Mouse (Mus musculus): ENCODE measurements around the gene Nlgn2. TPM values are rescaled to one million over a fixed set of nuclear protein-coding genes. Genes with fewer than 3 reads are reported as not detected.
"Not testable (repeated sequence)": the region's sequence is repeated elsewhere in the genome, so short reads cannot be mapped to it uniquely, and the experiment has no call there.

Nlgn2 gene
- total RNA-seq, 2 experiments from 2014 or later = 14.4 to 22.3 TPM

DNA sequence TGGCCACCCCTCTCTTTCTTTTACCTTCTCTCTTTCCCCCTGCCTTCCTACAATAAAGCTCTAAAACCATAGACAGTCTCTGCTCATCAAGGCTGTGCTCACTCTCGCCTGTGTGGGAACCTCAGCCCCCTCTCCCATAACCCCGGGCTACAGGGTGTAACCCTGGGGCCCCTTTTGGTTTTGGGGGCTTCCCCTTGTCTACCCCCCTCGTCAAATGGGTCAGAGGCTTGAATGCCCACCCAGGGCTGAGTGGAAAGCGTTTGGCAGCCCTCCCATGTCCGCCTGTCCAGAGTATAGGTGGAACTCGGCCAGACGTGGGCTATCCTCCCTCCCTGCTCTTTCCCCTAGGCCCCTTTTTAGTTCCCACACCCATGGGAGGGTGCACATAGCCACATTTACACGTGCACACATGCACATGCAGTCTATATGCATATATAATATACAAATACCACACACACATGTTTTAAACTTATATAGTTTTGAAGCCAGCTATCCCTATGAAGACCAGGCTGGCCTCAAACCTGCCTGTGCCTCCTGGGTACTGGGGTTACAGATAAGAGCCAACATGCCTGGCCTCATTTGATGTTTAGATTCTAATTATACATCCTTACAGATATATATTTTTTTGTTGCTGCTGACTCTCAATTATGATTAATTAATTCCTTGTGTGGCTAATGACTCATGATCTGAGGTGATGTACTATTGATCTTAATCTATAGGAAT is 26.7 kb upstream of the Nlgn2 start:
- no peak for DNase-seq

DNA sequence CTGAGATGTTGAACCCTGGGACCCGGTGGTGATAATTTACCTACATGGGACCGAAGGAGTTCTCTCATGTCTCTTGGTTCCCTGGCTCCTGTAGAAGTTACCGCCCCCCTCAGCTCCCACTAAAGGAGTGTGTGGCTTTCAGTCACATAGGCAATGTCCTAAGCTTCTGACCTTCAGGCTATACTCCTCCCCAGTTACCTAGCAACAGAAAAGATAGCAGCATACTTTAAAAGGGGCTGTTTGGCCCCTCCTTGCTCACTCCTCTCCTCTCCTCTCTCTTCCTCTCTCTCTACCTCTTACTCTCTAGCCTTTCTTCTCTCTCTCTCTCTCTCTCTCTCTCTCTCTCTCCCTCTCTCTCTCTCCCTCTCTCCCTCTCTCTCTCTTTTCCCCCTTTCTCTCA is 26.1 kb upstream of the Nlgn2 start:
- DNase-seq = not testable (repeated sequence)

DNA sequence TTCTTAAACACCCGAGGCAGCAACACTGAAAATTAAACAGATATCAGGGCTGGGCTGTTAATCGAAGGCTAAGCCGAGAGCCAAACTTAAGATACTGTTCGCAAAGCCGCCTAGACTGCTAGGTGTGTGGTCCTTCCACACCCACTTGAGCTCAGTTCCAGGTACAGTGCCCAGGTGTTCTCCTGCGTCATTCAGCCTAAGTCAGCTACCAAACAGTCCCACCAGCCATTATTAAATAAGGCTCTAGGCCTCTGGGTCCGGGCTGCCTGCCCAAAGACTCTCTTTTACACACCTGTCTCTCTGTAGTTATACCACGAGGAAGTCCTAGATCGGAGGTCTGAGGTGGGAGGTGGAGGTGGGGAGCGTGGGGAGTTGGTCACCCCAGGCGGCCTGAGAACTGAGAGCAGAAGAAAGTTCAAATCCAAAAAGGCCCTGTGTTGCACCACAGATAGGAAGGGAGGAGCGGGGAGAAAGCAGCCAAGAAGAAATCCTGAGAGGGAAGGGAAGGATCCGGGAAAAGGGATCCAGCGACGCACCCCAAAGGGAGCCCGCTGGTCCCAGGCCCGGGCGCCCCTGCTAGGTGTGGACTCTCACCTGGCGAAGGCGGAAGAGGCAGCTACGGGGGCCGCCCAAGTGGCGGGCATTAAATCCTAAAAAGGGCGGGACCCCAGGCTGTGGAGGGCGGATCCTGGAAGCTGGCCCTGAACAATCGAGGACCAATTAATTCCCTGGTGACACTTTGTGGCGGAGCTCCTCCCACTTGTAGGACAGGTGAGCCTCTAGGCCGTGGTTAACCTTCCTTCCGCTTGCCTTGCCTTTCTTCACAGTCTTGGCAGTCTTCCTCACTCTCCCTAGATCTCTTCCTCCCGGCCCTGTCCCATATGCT is 20.8 kb upstream of the Nlgn2 start, which contains the start of gene Tnk1:
Tnk1 (minus strand) TSS at position 618 of the 886 bp plus-strand sequence.
- DNase-seq = no peak

DNA sequence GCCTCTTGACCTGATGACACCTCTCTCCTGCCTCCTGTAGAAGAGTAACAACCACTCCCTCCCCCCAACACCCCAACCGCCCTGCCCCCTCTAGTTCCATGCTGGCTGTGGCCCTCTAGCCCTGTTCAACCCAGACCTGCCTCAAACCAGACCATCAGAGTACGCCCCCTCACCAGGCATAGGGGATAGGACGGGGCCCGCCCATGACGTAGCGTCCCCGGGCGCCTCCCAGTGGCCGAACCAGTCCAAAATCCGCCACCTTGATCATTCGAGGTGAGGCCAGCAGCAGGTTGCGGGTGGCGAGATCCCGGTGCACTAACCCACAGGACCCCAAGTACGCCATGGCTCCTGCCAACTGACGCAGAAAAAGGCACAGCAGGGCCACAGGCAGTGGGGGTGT is 17.8 kb upstream of the Nlgn2 start:
- DNase-seq = peak; percentile 38 to 77

DNA sequence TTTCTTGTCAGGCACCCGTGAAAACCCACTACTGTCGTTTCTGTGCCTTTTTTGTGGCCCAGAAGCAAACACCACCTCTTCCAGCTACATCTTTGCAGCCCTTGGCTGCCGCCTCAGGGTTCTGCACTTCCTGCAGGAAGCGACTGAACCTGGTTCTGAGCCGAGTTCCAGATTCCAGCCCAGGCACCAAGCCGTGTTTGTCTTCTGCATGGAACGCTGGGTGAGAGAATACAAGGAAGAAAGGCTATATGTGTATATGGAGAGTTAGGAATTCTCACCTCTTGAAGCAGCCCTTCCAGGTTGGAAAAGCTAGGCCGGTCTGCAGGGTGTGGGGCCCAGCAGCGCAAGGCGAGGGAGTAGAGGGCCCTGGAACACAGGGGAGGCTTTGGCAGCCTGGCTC is 17.1 kb upstream of the Nlgn2 start:
- DNase-seq = no peak

DNA sequence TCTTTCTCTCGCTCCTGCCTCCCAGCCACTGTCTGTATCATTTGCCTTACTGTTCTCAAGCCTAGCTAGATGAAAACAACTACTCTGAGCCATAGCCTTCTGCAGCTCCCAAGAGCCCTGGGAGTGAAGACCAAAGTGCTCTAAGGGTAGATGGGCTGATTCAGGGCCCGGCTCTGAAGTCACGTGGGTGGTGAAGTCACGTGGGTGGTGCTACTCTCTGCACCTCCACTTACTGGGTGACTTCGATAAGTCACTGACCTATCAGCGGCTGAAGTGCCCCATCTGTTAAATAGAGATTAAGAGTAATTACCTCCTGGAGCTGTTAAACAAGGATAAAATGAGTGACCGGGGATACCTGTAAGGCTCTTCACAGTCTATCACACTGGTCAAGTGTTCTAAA is 16.4 kb upstream of the Nlgn2 start:
- peak; percentile 44 to 52 for DNase-seq

DNA sequence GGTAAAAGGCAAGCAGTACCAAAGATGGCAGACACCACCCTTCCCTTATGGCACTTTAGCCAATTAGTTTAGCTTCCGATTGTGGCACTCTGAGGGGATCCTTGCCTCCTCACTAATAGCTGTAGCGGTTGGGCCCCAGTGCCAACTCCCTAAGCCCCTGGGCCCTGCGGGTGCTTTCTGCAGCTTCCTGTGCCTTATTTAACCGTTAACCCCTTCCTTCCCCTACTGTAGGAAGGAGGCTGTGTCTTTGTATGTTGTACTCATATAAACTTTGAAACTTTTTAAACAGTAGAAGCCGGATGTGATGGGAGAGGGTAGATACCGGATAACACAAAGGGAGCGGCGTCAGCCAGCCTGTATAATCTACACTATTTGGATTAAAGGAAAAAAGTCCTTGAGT is 13.2 kb upstream of the Nlgn2 start:
- DNase-seq = no peak

DNA sequence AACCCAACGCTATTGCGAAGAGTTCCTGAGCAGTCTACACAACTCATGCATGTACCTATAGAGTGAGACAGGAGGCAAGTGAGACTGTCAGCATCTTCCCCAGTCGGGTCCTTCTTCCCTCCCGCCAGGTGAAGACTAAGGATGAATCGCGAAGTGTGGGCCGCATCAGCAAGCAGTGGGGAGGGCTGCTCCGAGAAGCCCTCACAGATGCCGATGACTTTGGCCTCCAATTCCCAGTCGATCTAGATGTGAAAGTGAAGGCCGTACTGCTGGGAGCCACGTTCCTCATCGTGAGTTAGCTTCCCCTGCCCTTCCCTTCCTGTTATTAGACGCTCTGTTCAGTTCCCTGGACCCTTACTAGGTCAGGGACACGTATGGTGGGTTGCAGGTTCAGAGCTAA is 12.3 kb upstream of the Nlgn2 start:
- DNase-seq = peak; percentile 22 to 32

DNA sequence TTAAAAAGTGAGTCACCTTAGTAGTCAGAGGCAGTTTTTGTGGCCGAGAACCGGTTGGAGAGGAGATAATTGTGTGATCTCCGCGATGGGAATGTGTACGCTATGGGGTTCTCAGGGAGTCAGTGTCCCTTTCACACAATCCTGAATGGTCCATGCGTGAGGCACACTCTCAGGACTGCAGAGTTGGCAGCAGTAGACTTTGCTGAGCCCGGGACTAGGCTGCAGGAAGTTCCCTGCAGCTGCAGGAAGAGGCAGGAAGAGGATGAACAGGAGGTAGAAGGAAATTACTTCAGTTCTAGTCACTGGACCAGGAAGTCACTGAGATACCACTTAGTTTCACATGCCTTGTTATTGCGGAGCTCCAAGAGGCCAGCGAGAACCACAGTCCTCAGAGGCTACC is 11.5 kb upstream of the Nlgn2 start:
- no peak for DNase-seq

DNA sequence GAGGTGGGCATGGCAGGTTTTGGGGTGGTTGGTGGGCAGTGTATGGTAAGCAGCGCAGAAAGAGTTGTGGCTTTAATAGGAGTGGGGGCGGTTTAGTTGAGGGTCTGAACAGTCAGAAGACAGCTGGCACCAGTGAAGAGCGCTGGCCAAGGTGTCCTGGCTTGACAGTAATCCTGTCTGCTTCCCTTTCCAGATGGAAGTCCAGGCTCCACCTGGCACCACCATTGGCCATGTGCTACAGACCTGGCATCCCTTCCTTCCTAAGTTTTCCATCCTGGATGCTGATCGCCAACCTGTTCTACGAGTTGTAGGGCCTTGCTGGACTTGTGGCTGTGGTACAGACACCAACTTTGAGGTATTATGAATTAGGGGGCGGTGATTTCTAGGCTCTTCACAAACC is 10.4 kb upstream of the Nlgn2 start:
- DNase-seq = no peak

DNA sequence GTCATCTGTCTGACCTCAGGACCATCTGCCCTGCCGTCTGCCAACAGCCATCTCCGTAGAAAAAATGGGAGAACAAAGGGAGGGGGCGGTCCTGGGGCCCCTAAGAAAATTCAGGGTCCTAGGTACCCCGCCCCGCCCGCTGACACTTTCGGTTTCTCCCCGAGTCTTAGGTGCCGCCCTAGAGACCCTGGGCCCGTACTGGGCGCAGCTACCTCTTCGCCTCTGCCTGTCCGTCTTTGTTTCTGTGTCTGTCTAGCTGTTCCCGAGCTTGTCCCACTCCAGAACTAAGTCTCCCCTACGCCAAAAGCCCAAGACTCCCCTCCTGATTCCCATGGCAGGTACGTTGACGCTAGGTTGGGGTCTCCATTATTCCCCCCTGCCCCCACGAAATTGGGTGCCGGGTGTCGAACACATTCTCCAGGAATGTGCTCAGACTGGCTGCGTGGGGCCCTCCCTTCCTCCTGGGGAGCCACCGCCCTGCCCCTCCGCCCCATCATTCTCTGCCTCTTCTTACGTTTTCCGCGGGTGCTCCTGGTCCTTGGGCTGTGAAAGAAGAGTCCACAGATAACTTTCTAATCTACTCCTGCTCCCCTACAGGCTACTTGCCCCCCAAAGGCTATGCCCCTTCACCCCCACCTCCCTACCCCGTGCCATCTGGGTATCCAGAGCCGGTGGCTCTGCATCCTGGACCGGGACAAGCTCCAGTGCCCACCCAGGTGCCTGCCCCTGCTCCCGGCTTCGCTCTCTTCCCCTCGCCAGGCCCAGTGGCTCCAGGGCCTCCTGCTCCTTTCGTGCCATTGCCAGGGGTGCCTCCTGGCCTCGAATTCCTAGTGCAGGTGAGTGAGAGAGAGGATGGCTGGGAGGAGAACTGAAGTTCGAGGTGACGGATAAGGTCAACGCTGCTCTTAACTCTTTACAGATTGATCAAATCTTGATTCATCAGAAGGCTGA is 9.4 kb upstream of the Nlgn2 start:
- peak; percentile 31 to 38 for DNase-seq

DNA sequence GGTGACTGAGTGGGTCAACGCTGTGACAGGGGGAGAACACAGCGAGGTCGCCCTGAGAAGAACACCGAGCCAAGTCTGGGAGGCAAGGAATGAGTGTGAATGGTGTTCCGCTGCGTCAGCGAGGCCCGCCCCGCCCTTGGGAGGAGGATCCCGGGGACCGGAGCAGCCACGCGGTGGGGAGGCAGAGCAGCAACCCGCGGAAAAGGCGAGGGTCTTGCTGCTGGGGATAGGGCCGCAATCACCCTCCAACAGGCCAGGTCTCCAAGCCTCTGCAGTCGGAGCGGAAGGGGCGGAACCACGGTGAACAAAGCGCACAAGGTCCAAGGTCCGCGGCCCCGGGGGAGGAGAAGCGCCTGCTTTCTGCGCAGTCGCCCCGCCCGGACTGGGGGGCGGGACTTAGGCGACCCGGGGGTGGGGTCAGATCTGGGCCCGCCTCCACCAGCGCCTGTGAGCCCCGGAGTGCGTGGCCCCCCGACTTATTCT is 8.7 kb upstream of the Nlgn2 start, which contains the start of gene Plscr3:
Plscr3 (plus strand) TSS at position 179 of the 483 bp plus-strand sequence.
- peak; percentile 93 to 97 for DNase-seq

DNA sequence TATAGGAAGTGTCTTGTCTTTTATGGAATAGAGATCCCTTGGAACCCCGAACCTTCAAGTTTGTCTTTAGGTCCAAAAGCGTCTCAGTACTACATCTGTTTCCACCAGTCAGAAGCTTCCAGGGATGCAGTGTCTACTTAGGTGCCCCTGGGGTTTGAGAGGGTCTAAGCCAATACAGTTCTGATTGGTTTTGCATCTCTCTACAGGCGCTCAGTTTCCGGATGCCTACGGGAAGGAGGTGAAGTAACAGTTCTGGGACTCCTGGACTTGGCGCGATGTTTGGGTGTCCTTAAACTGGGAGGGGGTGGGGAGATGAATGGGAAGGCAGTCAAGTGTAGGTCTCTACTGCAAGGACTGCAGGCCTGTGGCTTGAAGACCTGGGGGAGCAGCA is 1.1 kb upstream of the Nlgn2 start:
- peak in 1 of 2 experiments; percentile 37 for DNase-seq

DNA sequence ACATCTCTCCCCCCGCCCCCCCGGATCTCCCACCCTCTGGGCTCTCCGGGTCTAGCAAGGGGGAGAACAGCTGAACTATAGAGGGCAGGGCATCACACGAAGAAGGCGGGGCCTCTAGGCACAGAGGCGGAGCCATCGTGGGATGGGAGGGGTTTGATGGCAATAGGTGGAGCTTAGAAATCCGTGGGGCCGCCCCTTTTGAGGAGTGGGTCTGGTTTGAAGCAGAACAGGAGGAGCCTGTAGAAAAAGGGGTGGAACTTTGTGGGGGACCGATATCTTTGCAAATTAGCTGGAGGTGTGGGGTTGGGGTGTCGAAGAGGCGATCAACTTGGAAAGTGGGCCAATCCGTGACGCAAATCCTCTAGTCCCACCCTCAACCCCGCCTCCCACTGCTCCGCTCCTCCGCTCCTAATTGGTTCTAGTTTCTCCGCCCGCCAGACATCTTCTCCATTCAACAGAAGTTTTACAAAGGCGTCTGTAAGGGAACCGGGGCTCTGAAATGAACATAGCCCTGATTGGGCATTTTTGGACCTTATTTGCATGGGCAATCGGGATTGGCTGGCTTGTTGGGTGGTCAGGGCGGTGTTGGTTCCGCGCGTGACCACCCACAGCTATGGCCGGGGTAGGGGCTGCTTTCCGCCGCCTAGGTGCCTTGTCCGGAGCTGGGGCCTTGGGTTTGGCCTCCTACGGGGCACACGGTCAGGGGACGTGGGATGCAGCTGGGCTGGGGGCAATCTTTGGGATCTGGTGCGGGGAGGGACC is 549 bp upstream of the Nlgn2 start, which contains the start of gene Tmem256:
Tmem256 (plus strand) TSS at position 563 of the 762 bp plus-strand sequence.
- peak; percentile 93 to 95 for DNase-seq

DNA sequence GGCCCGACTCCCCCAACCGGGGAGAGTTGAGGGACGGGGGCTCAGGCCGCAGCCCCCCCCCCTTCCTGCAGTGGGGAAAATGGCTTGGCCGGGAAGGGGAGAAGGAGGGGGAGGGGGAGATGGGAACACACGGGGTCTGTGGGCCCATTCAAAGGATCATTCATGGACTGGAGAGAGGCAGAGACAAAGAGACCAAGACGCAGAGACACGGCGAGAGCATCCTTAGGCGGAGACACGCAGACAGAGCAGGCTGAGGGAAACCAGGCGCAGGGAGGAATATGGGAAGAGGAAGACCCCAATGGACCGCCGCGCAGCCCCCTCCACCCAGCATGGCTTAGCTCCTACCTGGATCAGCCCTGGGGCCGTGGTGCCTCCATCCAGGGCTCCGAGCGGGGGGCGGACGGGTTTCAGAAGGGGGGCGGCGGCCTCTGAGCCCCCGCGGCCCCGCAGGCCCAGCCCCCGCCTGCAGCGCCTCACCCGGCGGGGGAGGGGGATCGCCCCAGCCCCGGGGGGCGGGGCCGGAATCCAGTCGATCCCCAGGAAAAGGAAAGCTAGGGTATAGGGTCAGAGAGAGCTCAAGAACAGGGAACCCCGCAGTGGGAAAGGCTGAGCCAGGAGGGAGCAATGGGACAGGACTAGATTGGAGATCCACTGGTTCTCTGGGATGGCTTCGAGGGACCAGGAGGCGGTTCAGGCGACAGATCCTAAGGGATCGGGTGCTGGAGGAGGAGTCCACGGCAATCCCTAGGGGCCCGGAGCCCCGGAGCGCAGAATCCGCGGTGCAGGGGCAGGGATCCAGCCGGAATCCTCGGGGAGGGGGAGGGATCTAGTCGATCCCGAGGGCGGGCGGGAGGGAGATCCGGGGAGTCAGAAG is 644 bp downstream of the Nlgn2 start:
- peak; percentile 20 to 64 for DNase-seq

DNA sequence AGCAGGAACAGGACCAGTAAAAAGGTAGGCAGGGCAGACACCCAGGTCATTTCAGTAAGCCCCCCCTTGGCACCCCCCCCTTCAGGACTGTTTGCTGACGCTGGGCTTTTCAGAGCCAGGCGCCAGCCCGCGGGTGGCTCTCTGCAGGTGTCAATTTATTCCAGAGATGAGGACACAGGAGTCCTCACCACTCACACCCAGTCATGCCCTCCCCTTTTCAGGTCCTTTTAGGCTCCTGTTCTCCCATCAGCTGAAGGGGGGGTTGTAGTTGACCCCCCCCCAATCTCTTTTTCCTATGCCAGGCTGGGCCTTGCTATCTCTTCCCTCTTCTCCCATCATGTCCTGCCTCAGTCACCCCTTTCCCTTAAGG is 1.6 kb downstream of the Nlgn2 start:
- no peak for DNase-seq

DNA sequence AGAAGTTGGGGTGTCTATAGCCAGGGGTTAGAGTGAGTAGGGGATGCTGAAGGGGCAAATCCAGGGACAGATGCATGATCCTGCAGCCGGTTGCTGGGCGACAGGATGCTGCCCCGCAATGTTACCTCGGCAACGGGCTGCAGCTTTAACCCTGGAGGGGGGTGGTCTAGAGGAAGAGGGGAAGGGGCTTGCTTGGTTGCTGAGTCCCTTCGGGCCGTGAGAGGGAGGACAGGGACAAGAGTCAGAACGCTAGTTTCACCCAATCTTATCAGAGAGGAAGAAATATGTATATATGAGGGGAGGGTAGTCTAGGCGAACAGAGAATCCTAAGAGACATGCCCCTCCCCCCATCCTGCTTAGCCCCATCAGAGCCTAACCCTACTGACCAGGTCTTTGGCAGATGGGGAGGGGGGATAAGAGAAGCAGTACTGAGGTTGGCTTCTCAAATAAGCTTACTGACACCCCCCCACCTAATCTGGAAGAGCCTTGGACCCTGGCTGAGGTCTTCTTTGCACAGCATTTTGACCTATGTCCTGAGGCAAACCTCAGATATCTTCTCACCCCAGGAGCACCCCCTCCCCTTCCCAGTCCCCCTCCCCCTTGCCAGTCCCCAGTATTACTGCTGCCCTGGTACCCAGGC is 2.1 kb downstream of the Nlgn2 start:
- no peak for DNase-seq

DNA sequence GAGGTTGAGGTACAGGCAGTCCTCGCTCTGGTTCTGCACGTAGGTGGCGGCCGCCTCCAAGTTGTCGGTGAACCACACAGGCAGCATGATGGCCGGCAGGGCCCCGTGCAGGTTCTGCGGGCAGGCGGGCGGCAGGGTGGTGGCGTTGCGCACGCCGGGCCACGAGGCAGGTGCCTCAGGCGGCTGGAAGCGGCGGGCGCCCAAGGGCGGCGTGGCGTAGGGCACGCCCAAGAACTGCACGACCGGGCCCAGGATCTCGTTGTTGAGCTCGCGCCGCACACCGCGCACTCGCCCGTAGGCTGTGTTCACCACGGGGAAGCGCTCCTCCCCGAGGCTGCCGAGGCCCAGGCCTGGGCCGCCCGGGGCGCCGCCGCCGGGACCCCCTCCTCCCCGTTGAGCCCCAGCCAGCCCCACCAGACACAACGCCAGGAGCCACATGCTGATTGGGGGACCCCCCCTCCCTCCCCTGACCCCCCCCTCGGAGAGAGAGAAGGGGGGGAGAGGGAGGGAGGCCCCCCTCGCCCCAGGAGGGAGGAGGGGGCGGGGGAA is 3.5 kb downstream of the Nlgn2 start:
- peak; percentile 53 to 60 for DNase-seq

DNA sequence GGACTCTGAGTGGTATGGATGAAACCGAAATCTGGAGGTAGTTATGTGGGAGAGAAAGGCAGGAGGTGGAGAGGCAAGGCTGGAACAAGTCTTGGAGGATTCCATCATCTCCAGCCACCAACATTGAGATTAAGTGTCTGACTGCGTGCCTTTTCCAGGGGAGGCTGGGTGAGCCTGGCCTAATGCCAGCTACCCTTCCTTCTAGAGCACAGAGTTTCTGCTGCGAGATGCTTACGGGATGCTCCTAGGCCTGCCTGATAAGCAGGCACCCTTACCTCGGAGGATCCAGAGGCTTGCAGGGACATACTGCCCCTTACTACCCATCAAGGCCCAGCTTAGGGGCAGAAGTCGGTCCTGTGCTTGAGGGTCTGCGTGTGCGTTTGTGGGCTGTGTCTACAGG is 4.0 kb downstream of the Nlgn2 start:
- no peak for DNase-seq
